Mouse (Mus musculus) urinary bladder, adult 18-20 months (tissue): Measurements from ENCODE around the gene Flvcr1.
"Not testable (repeated sequence)": the region's sequence is repeated elsewhere in the genome, so short reads cannot be mapped to it uniquely, and the experiment has no call there.

ENCODE experiments used
- DNase-seq, 2 experiments: peaks; one replicate each; pipeline ENCODE4 v3.0.0; 2022; ENCODE audit warnings: low spot score in 2 of 2, mixed read lengths in 2 of 2

Gene Flvcr1

GRCm38 (mm10) chr1:191041352-191041751 lies 15.4 kb upstream of the Flvcr1 start:
- DNase-seq = no peak

GRCm38 (mm10) chr1:191037999-191038398 lies 12.0 kb upstream of the Flvcr1 start:
- DNase-seq = no peak

- DNase-seq = no peak
These were observed 10.8 kb upstream of the Flvcr1 start, which contains the start of gene Spata45 for GRCm38 (mm10) chr1:191036554-191037334. Gene Spata45, plus strand, starts transcription at chr1:191036639.

GRCm38 (mm10) chr1:191035649-191036048 lies 9.7 kb upstream of the Flvcr1 start:
- DNase-seq = no peak

- not testable (repeated sequence) for DNase-seq
These were observed 5.0 kb upstream of the Flvcr1 start for GRCm38 (mm10) chr1:191030922-191031425.

- no peak for DNase-seq
These were observed 4.2 kb upstream of the Flvcr1 start for GRCm38 (mm10) chr1:191030182-191030581.

GRCm38 (mm10) chr1:191025016-191026012 lies 644 bp downstream of the Flvcr1 start:
- peak in 1 of 2 experiments; percentile 11 for DNase-seq

GRCm38 (mm10) chr1:191023806-191024205 lies 2.2 kb downstream of the Flvcr1 start:
- not testable (repeated sequence) for DNase-seq

GRCm38 (mm10) chr1:191023140-191023539 lies 2.8 kb downstream of the Flvcr1 start:
- no peak for DNase-seq

- DNase-seq = no peak
These were observed 4.9 kb downstream of the Flvcr1 start for GRCm38 (mm10) chr1:191021016-191021415.

- no peak for DNase-seq
These were observed 5.6 kb downstream of the Flvcr1 start for GRCm38 (mm10) chr1:191020217-191020924.

GRCm38 (mm10) chr1:191019803-191020202 lies 6.2 kb downstream of the Flvcr1 start:
- no peak for DNase-seq

GRCm38 (mm10) chr1:191014271-191014670 lies 11.7 kb downstream of the Flvcr1 start:
- DNase-seq = no peak

- DNase-seq = no peak
These were observed 17.3 kb downstream of the Flvcr1 start for GRCm38 (mm10) chr1:191008707-191009106.

- no peak for DNase-seq
These were observed 23.8 kb downstream of the Flvcr1 start for GRCm38 (mm10) chr1:191002201-191002600.

GRCm38 (mm10) chr1:191000686-191001085 lies 25.3 kb downstream of the Flvcr1 start:
- no peak for DNase-seq

GRCm38 (mm10) chr1:190998027-190998426 lies 27.9 kb downstream of the Flvcr1 start:
- no peak for DNase-seq

GRCm38 (mm10) chr1:190996346-190996877 lies 29.5 kb downstream of the Flvcr1 start:
- no peak for DNase-seq

- DNase-seq = no peak
These were observed 30.4 kb downstream of the Flvcr1 start for GRCm38 (mm10) chr1:190995548-190995947.

GRCm38 (mm10) chr1:190989437-190990082 lies 36.4 kb downstream of the Flvcr1 start:
- no peak for DNase-seq

- DNase-seq = no peak
These were observed 44.5 kb downstream of the Flvcr1 start for GRCm38 (mm10) chr1:190981412-190981811.
